Mouse (Mus musculus) midbrain, embryonic 15.5 days (tissue): Measurements from ENCODE around the gene Pced1b. TPM values are rescaled to one million over a fixed set of nuclear protein-coding genes. Genes with fewer than 3 reads are reported as not detected.

ENCODE experiments used
- ATAC-seq: fragments of 200-750 bp; cut with Nextera tagmentation; replicated peaks from 2 replicates; pipeline ENCODE4 v1.8.0; 2017; ENCODE audit warnings: moderate TSS enrichment
- H3K27ac ChIP-seq: fragments of 300-500 bp; sonication (generic); 2 replicates; pipeline ENCODE4 v1.5.1; 2015; ENCODE audit warnings: mild to moderate bottlenecking, inconsistent platforms
- H3K27me3 ChIP-seq: fragments of 300-500 bp; sonication (generic); replicated peaks from 2 replicates; pipeline ENCODE4 v1.6.1; 2015; ENCODE audit warnings: inconsistent platforms
- H3K36me3 ChIP-seq: fragments of 300-500 bp; sonication (generic); replicated peaks from 2 replicates; pipeline ENCODE4 v1.6.1; 2015; ENCODE audit warnings: inconsistent platforms
- H3K4me1 ChIP-seq: fragments of 300-500 bp; sonication (generic); 2 replicates; pipeline ENCODE4 v1.6.1; 2015; ENCODE audit warnings: inconsistent platforms
- H3K4me2 ChIP-seq: fragments of 300-500 bp; sonication (generic); 2 replicates; pipeline ENCODE4 v1.6.1; 2015; ENCODE audit warnings: inconsistent platforms, mild to moderate bottlenecking, moderate library complexity
- H3K4me3 ChIP-seq: fragments of 300-500 bp; sonication (generic); 2 replicates; pipeline ENCODE4 v1.5.1; 2015; ENCODE audit warnings: mild to moderate bottlenecking, inconsistent platforms
- H3K9ac ChIP-seq: fragments of 300-500 bp; sonication (generic); 2 replicates; pipeline ENCODE4 v1.6.1; 2015; ENCODE audit warnings: mild to moderate bottlenecking, inconsistent platforms
- H3K9me3 ChIP-seq: fragments of 300-500 bp; sonication (generic); 2 replicates; pipeline ENCODE4 v1.6.1; 2016; ENCODE audit warnings: inconsistent platforms
- WGBS: fragments of 180-500 bp; shearing (Covaris S2); methylation state at CpG from one replicate; pipeline ENCODE4 v1.1.7; 2015; ENCODE audit warnings: mixed read lengths; 5-methylcytosine and 5-hydroxymethylcytosine counted together
- polyA plus RNA-seq: library from polyadenylated mRNA; unstranded; fragments of >200 nt; fragmentation: Nextera tagmentation; extraction: Ambion mirVana; gene quantifications from 2 replicates; pipeline ENCODE4 v1.2.1, GENCODE M21; 2015

Gene Pced1b
- polyA plus RNA-seq, 1 experiment from 2014 or later: 6.2 TPM

- Histone ChIP-seq H3K27ac (no peak overlapping the region), H3K9me3 (no peaks in the 10 kb centered on the region), H3K9ac (no peak overlapping the region), H3K4me1 (peaks cover 46% of the 10 kb centered on the region), H3K4me3 (no peak overlapping the region), H3K36me3 (no peaks in the 10 kb centered on the region), H3K27me3 (no peaks in the 10 kb centered on the region), H3K4me2 (no peak overlapping the region)
- ATAC-seq: no peak
- WGBS: 93% methylated on average over 8 of the region's 8 CpGs
Observed at GRCm38 (mm10) chr15:97280131-97280530, 33.2 kb downstream of the Pced1b start.

GRCm38 (mm10) chr15:97280776-97281175 lies 33.9 kb downstream of the Pced1b start:
- ATAC-seq: no peak

GRCm38 (mm10) chr15:97281712-97282571 lies 35.0 kb downstream of the Pced1b start:
- Histone ChIP-seq H3K36me3 (no peaks in the 10 kb centered on the region), H3K9ac (no peak overlapping the region), H3K4me3 (no peak overlapping the region), H3K27me3 (no peaks in the 10 kb centered on the region), H3K27ac (peak overlapping the region; percentile 69), H3K4me1 (peaks cover 29% of the 10 kb centered on the region), H3K9me3 (no peaks in the 10 kb centered on the region), H3K4me2 (peak overlapping the region; percentile 28; the same call in 1 of the 2 replicates)
- peak; percentile 87 for ATAC-seq
- WGBS: 40% methylated on average over 10 of the region's 10 CpGs

More at GRCm38 (mm10) chr15:97280776-97281175, 33.9 kb downstream of the Pced1b start:
- Histone ChIP-seq H3K9me3 (no peaks in the 10 kb centered on the region), H3K27ac (no peak overlapping the region), H3K36me3 (no peaks in the 10 kb centered on the region), H3K4me2 (no peak overlapping the region), H3K4me1 (peaks cover 40% of the 10 kb centered on the region), H3K4me3 (no peak overlapping the region), H3K9ac (no peak overlapping the region), H3K27me3 (no peaks in the 10 kb centered on the region)
- 68% methylated on average over 9 of the region's 9 CpGs for WGBS

- peak; percentile 56; the same call in 1 of the 2 replicates for ATAC-seq
- H3K9ac ChIP-seq: no peak overlapping the region
- peak overlapping the region; percentile 28; the same call in 1 of the 2 replicates for H3K4me2 ChIP-seq
- H3K9me3 ChIP-seq: no peaks in the 10 kb centered on the region
- WGBS: 38% methylated on average over 6 of the region's 6 CpGs
- H3K36me3 ChIP-seq: no peaks in the 10 kb centered on the region
- H3K27ac ChIP-seq: peak overlapping the region; percentile 69
- peaks cover 26% of the 10 kb centered on the region for H3K4me1 ChIP-seq
- no peak overlapping the region for H3K4me3 ChIP-seq
- H3K27me3 ChIP-seq: no peaks in the 10 kb centered on the region
Observed at GRCm38 (mm10) chr15:97282572-97282881, 35.6 kb downstream of the Pced1b start.

- no peak for ATAC-seq
- Histone ChIP-seq H3K4me1 (peaks cover 26% of the 10 kb centered on the region), H3K27me3 (no peaks in the 10 kb centered on the region), H3K4me3 (no peak overlapping the region), H3K36me3 (no peaks in the 10 kb centered on the region), H3K9ac (no peak overlapping the region), H3K9me3 (no peaks in the 10 kb centered on the region), H3K4me2 (no peak overlapping the region), H3K27ac (no peak overlapping the region)
- 84% methylated on average over 5 of the region's 5 CpGs for WGBS
Observed at GRCm38 (mm10) chr15:97284201-97284600, 37.3 kb downstream of the Pced1b start.

GRCm38 (mm10) chr15:97285665-97286212 lies 38.8 kb downstream of the Pced1b start:
- Histone ChIP-seq H3K36me3 (no peaks in the 10 kb centered on the region), H3K27me3 (no peaks in the 10 kb centered on the region), H3K9me3 (no peaks in the 10 kb centered on the region), H3K9ac (no peak overlapping the region), H3K4me3 (no peak overlapping the region), H3K4me1 (peaks cover 20% of the 10 kb centered on the region), H3K4me2 (no peak overlapping the region), H3K27ac (no peak overlapping the region)
- 92% methylated on average over 10 of the region's 10 CpGs for WGBS
- no peak for ATAC-seq

- WGBS: 72% methylated on average over 10 of the region's 10 CpGs
- Histone ChIP-seq H3K4me1 (peaks cover 14% of the 10 kb centered on the region), H3K4me3 (no peak overlapping the region), H3K4me2 (no peak overlapping the region), H3K36me3 (no peaks in the 10 kb centered on the region), H3K27me3 (no peaks in the 10 kb centered on the region), H3K9ac (no peak overlapping the region), H3K27ac (no peak overlapping the region), H3K9me3 (no peaks in the 10 kb centered on the region)
- ATAC-seq: no peak
Observed at GRCm38 (mm10) chr15:97286731-97287130, 39.8 kb downstream of the Pced1b start.

- H3K9ac ChIP-seq: no peak overlapping the region
- peaks cover 7% of the 10 kb centered on the region for H3K4me1 ChIP-seq
- no peaks in the 10 kb centered on the region for H3K9me3 ChIP-seq
- ATAC-seq: no peak
- no peak overlapping the region for H3K4me2 ChIP-seq
- H3K27ac ChIP-seq: no peak overlapping the region
- H3K27me3 ChIP-seq: no peaks in the 10 kb centered on the region
- H3K36me3 ChIP-seq: no peaks in the 10 kb centered on the region
- 89% methylated on average over 5 of the region's 5 CpGs for WGBS
- H3K4me3 ChIP-seq: no peak overlapping the region
Observed at GRCm38 (mm10) chr15:97287436-97288143, 40.7 kb downstream of the Pced1b start.

GRCm38 (mm10) chr15:97288690-97289089 lies 41.8 kb downstream of the Pced1b start:
- WGBS: 76% methylated on average over 13 of the region's 13 CpGs

GRCm38 (mm10) chr15:97289176-97289575 lies 42.3 kb downstream of the Pced1b start:
- Histone ChIP-seq H3K9ac (no peak overlapping the region), H3K9me3 (no peaks in the 10 kb centered on the region), H3K27me3 (no peaks in the 10 kb centered on the region), H3K4me2 (no peak overlapping the region), H3K4me1 (no peaks in the 10 kb centered on the region), H3K27ac (no peak overlapping the region), H3K36me3 (no peaks in the 10 kb centered on the region), H3K4me3 (no peak overlapping the region)
- WGBS: 87% methylated on average over 4 of the region's 4 CpGs
- ATAC-seq: no peak

More at GRCm38 (mm10) chr15:97288690-97289089, 41.8 kb downstream of the Pced1b start:
- H3K9me3 ChIP-seq: no peaks in the 10 kb centered on the region
- no peaks in the 10 kb centered on the region for H3K36me3 ChIP-seq
- no peak for ATAC-seq
- no peaks in the 10 kb centered on the region; the same call in 1 of the 2 replicates for H3K4me1 ChIP-seq
- H3K27ac ChIP-seq: no peak overlapping the region
- no peak overlapping the region for H3K4me3 ChIP-seq
- no peak overlapping the region for H3K4me2 ChIP-seq
- no peaks in the 10 kb centered on the region for H3K27me3 ChIP-seq
- no peak overlapping the region for H3K9ac ChIP-seq

- Histone ChIP-seq H3K27ac (no peak overlapping the region), H3K27me3 (no peaks in the 10 kb centered on the region), H3K4me2 (no peak overlapping the region), H3K36me3 (no peaks in the 10 kb centered on the region), H3K9me3 (no peaks in the 10 kb centered on the region), H3K9ac (no peak overlapping the region), H3K4me3 (no peak overlapping the region), H3K4me1 (no peaks in the 10 kb centered on the region)
- no peak for ATAC-seq
- 95% methylated on average over 6 of the region's 6 CpGs for WGBS
Observed at GRCm38 (mm10) chr15:97290351-97290750, 43.4 kb downstream of the Pced1b start.

- H3K4me1 ChIP-seq: no peaks in the 10 kb centered on the region
- 89% methylated on average over 21 of the region's 21 CpGs for WGBS
- H3K4me3 ChIP-seq: no peak overlapping the region
- H3K9ac ChIP-seq: no peak overlapping the region
- no peaks in the 10 kb centered on the region for H3K36me3 ChIP-seq
- no peak overlapping the region for H3K27ac ChIP-seq
- H3K9me3 ChIP-seq: no peaks in the 10 kb centered on the region
- H3K4me2 ChIP-seq: no peak overlapping the region
- H3K27me3 ChIP-seq: no peaks in the 10 kb centered on the region
- ATAC-seq: no peak
Observed at GRCm38 (mm10) chr15:97291291-97292050, 44.6 kb downstream of the Pced1b start.
